Mouse (Mus musculus) heart, adult 2 months (tissue): ENCODE measurements at regions not wholly inside any gene's neighbourhood (a gene's known extent, or its start where the extent isn't known, plus 50 kb on each side); places are given as distances from the start of the nearest gene placed in this dataset.
"Not testable (repeated sequence)": the region's sequence is repeated elsewhere in the genome, so short reads cannot be mapped to it uniquely, and the experiment has no call there.

Source experiments
- CTCF ChIP-seq: fragments of 200-600 bp; IDR thresholded peaks from 2 replicates; pipeline ENCODE4 v1.8.1; 2022; ENCODE audit warnings: antibody characterized with exemption, mild to moderate bottlenecking, moderate library complexity
- EP300 ChIP-seq: fragments of 200-500 bp; IDR thresholded peaks from 2 replicates; pipeline ENCODE4 v1.6.1; 2011; ENCODE audit warnings: low read depth, low read length, control low read depth; ENCODE audit not compliant: insufficient read depth
- POLR2A ChIP-seq: fragments of 200-500 bp; IDR thresholded peaks from 2 replicates; pipeline ENCODE4 v1.6.1; 2011; ENCODE audit warnings: mild to moderate bottlenecking, low read depth, low read length, control low read depth; ENCODE audit not compliant: insufficient read depth

GRCm38 (mm10) chr14:53721901-53722300 is 532.0 kb downstream of the Dad1 start:
- not testable (repeated sequence) for TF ChIP-seq CTCF, EP300, POLR2A
